Mouse (Mus musculus): ENCODE data around the gene Hist1h4j.
A peak's percentile ranks its signal among the peaks of the same experiment; 100 is the strongest.

Hist1h4j gene

DNA sequence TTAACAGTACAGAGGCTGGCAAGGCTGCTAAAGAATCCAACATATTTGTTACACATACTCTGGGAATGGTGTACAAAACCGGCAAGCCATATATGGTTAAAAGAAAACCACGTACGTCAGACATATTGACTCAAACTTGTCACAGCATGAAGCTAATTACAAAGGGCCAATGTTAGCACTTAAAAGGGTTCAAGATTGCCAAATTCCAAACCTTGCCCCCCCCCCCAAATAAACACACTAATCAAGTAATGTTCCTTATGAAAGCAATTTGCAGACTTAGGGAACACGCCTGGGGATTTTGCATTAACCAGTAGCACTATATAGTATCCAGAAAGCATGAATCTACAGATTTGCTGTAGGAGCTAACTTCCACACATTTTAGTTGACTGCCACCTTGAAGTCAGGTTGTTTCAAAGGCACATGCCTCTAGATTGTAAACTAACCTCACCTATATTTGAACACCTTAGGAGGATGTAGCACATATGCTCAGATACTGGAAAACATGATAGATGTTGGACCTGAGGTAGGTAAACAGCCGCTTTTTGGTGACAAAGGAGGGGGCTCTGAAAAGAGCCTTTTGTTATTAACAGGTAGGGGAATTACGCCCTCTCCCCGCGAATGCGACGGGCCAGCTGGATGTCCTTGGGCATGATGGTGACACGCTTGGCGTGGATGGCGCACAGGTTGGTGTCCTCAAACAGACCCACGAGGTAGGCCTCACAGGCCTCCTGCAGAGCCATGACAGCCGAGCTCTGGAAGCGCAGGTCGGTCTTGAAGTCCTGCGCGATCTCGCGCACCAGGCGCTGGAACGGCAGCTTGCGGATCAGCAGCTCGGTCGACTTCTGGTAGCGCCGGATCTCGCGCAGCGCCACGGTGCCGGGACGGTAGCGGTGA is 47.7 kb downstream of the Hist1h4j start:
- DNase-seq = peak; percentile 44 to 68

DNA sequence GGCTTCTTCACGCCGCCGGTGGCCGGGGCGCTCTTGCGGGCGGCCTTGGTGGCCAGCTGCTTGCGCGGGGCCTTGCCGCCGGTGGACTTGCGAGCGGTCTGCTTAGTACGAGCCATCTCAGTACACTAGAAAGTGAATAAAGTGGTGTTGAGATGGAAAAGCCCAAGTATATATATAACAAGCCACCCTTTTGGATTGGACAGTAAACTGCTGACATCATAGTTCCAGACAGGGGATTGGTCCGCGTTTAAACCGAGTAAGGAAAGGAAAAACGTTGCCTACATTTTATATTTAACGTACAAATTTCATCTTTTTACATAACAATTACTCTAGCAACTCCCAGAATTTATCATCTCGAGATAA is 48.4 kb downstream of the Hist1h4j start, which contains the start of gene Hist1h3i:
TSS of gene Hist1h3i (minus strand) at position 116 of the 363 bp plus-strand sequence.
- peak in 1 of 2 experiments; percentile 71 for DNase-seq

DNA sequence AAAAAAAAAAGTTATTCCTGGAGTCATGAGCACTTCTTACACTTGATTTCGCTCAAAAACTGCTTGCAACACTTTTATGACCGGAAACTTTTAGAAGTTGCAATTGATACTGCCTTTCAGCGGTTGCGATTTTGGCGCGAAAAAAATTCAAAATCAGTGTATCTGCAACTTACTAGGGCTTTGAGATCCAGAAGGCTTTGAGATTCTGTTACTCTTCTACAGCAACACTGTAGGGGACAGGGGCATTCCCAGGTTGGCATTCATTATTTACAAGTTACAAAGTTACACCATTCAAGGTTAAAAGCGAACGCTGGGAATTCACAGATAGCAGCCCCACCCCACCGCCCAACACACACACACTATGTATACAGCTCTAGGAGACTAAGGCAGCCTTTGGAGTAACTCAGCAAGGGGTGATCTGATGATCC is 48.9 kb downstream of the Hist1h4j start:
- DNase-seq = peak; percentile 46 to 54

DNA sequence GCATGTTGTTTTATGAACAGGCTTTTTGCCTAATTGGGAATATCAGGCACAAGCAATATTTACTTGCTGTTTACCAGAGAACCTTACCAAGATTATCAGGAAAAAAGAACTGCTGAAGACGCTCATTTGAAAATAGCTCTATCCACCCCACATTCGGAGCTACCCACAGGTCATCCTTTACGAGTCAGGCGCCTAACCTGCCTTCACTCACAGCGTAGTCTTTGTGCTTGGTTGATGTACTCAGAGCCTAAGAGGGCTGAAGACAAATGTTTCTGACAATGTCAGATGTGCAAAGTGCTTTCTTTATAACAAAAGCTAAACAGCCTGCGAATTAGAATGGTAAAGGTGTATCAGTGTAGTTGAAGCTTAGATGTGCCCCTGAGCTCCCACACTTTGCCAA is 49.4 kb downstream of the Hist1h4j start:
- no peak for DNase-seq
